Mouse (Mus musculus) liver, adult 2 months (tissue): ENCODE measurements at regions not wholly inside any gene's neighbourhood (a gene's known extent, or its start where the extent isn't known, plus 50 kb on each side); places are given as distances from the start of the nearest gene placed in this dataset.

Source experiments
- DNase-seq: peaks from one replicate; pipeline ENCODE4 v3.0.0-alpha.2; 2011; ENCODE audit warnings: low read depth, low spot score; ENCODE audit errors: extremely low read depth
- H3K27ac ChIP-seq: fragments of 200-500 bp; replicated peaks from 2 replicates; pipeline ENCODE4 v1.5.1; 2012; ENCODE audit warnings: low read depth, mild to moderate bottlenecking, control low read depth, inconsistent platforms, low read length; ENCODE audit not compliant: insufficient read depth
- H3K27me3 ChIP-seq: fragments of 200-500 bp; 2 replicates; pipeline ENCODE4 v1.6.1; 2012; ENCODE audit warnings: mild to moderate bottlenecking, moderate library complexity, low read length, inconsistent platforms; ENCODE audit not compliant: control insufficient read depth, insufficient read depth
- H3K36me3 ChIP-seq: fragments of 200-500 bp; 2 replicates; pipeline ENCODE4 v1.6.1; 2012; ENCODE audit warnings: low read length, inconsistent platforms; ENCODE audit not compliant: control insufficient read depth, insufficient read depth
- H3K4me1 ChIP-seq: fragments of 200-500 bp; 2 replicates; pipeline ENCODE4 v1.6.1; 2011; ENCODE audit warnings: low read length; ENCODE audit not compliant: control insufficient read depth, insufficient read depth
- H3K4me3 ChIP-seq: fragments of 200-500 bp; 2 replicates; pipeline ENCODE4 v1.5.1; 2011; ENCODE audit warnings: low read depth, mild to moderate bottlenecking, control low read depth, low read length, moderate library complexity; ENCODE audit not compliant: insufficient read depth
- H3K79me2 ChIP-seq: fragments of 200-500 bp; 2 replicates; pipeline ENCODE4 v1.6.1; 2012; ENCODE audit warnings: inconsistent platforms, mild to moderate bottlenecking, low read length, moderate library complexity; ENCODE audit not compliant: control insufficient read depth, insufficient read depth
- H3K9ac ChIP-seq: fragments of 200-500 bp; 2 replicates; pipeline ENCODE4 v1.6.1; 2012; ENCODE audit warnings: low read depth, mild to moderate bottlenecking, control low read depth, inconsistent platforms, low read length
- CTCF ChIP-seq: fragments of 200-500 bp; IDR thresholded peaks from 2 replicates; pipeline ENCODE4 v1.5.1; 2011; ENCODE audit warnings: low read depth, low read length, control low read depth
- POLR2A ChIP-seq: fragments of 200-500 bp; IDR thresholded peaks from 2 replicates; pipeline ENCODE4 v1.6.1; 2011; ENCODE audit warnings: low read length, control low read depth; ENCODE audit not compliant: insufficient read depth; ENCODE audit errors: extremely low read depth
- WGBS: fragments of 180-500 bp; shearing (Covaris S2); methylation state at CpG from one replicate; pipeline ENCODE4 v1.1.7; 2018; 5-methylcytosine and 5-hydroxymethylcytosine counted together

DNA sequence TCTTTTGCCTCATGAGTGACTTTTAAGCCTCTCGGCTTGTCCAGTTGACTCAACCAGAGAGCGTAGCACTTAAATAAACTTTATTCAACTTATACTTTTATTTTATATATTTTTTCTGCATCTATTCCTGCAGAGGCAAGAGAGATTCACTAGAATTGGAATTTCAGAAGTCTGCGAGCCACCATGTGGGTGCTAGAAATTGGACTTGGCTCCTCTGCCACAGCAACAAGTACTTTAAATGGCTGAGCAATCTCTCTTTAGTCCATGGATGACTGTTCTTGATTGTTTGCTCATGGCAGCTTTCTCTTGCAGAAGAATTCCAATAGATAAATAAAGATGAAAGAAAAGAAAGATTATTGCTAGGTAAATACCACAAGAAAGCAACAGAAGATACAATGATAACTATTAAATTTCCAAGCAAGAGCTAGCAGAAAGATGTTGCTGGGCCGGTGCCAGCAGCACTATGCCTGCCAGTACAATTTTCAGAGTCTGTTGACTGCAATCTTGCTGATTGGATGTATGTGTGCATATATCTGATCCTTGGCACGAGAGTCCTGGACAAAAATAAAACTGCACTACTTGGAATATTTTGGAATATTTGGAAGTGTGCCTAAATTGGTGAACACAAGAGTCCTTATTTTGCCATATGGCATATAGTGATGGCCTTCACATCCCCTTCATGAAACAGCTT is 542.6 kb upstream of the A830018L16Rik start:
- TF ChIP-seq POLR2A, result no peak
- TF ChIP-seq CTCF, result no peak
- H3K79me2 ChIP-seq, result no peaks in the 10 kb centered on the region
- H3K27ac ChIP-seq, result no peak overlapping the region
- WGBS, result 82% methylated on average over 5 of the region's 5 CpGs
- no peaks in the 10 kb centered on the region for H3K36me3 ChIP-seq
- no peak overlapping the region for H3K4me3 ChIP-seq
- H3K27me3 ChIP-seq, result no peaks in the 10 kb centered on the region
- no peak overlapping the region for H3K9ac ChIP-seq
- no peak for DNase-seq
- no peaks in the 10 kb centered on the region for H3K4me1 ChIP-seq

- H3K36me3 ChIP-seq, result no peaks in the 10 kb centered on the region
- DNase-seq, result no peak
- H3K27ac ChIP-seq, result no peak overlapping the region
- no peaks in the 10 kb centered on the region for H3K27me3 ChIP-seq
- no peaks in the 10 kb centered on the region for H3K79me2 ChIP-seq
- H3K4me3 ChIP-seq, result no peak overlapping the region
- H3K4me1 ChIP-seq, result no peaks in the 10 kb centered on the region
- TF ChIP-seq POLR2A (no peak), CTCF (no peak)
- no peak overlapping the region for H3K9ac ChIP-seq
Observed at GRCm38 (mm10) chr1:10872266-10872665, 541.6 kb upstream of the A830018L16Rik start.

DNA sequence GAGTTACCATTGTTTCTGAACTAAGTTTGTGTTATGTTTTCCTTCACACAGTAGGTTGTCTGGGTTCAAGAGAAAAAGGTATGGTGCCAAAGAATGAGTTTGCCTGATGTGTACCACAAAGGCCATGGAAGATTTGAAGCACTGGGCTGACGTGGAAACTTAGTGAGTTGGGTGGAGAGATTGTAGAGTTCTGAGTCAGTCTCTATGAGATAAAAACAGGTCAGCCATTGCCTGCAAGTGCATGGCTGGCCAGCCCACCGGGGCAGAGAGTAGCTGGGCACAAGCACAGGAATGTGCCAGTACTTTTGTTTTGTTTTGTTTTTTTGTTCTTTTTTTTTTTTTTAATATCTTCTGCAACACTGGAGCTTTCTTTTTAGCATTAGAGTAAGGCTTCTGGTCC is 541.2 kb upstream of the A830018L16Rik start:
- Histone ChIP-seq H3K79me2 (no peaks in the 10 kb centered on the region), H3K27me3 (no peaks in the 10 kb centered on the region), H3K4me3 (no peak overlapping the region), H3K4me1 (no peaks in the 10 kb centered on the region), H3K27ac (no peak overlapping the region), H3K36me3 (no peaks in the 10 kb centered on the region), H3K9ac (no peak overlapping the region)
- WGBS, result 75% methylated on average over 2 of the region's 2 CpGs
- TF ChIP-seq CTCF (no peak), POLR2A (no peak)
- no peak for DNase-seq

DNA sequence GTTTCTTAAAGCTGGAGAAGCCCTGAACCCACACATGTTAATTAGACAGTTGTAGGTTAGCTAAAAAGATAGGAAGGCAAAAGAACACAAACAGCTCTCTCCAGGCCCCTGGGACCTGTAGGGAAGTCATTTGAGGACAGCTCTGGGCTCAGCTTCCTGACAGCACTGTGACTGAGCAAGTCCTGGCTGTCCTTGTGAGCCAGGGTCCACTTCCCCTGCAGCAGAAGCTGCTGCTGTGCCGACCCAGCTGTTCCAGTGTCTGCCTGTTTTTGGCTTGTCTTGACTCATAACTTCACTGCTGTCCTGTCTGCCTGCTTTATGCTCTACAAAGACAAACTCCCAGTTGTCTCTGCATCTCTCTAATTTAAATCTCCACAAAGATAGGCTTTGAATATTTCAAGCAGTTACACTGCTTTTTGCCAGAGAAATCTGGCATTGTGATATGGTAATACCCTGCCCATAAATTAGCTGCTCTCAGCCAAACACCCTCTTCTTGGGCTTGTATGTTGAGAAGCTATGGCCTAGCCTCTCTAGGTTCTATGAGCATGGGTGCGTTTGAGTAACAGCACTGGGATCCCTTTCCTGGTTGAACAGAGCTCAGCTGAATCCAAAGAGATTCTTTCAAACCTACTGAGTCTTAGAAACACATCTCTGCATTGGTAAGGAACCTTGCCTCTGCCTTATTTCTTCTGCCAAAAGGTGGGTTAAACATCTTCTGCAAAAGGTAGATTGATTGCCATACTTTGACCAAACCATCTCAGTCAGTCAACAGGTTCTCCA is 536.3 kb upstream of the A830018L16Rik start:
- H3K27ac ChIP-seq, result peak overlapping the region; percentile 58

DNA sequence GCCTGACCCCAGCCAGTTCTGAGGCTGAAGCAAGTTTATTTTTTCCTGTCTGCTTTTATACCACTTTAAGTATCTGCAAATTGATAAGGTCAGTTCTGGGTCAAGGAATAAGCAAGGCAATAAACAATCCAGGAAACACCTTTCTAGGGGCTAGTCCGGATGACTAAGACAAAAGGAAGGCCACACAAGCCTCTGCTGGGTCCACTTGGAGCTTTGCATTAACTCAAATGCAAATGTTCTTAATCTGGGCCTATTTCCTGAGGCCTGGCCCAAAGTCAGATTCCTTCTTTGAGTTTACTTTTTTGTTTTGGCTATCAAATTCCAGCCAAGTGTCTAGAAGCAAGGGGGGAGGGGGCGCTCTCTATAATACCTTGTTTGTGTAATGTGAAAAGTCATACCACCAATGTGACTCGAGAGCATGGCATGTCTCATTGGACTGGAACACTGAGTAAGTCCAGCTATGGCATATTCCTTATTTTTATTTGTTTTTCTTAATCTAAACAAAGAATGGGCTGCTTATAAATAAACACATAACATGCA is 535.6 kb upstream of the A830018L16Rik start:
- H3K27me3 ChIP-seq, result no peaks in the 10 kb centered on the region
- H3K36me3 ChIP-seq, result no peaks in the 10 kb centered on the region
- no peak overlapping the region for H3K9ac ChIP-seq
- H3K4me3 ChIP-seq, result no peak overlapping the region
- DNase-seq, result no peak
- TF ChIP-seq CTCF (no peak), POLR2A (no peak)
- 67% methylated on average over 3 of the region's 3 CpGs for WGBS
- no peaks in the 10 kb centered on the region for H3K4me1 ChIP-seq
- no peak overlapping the region for H3K27ac ChIP-seq
- H3K79me2 ChIP-seq, result no peaks in the 10 kb centered on the region

More for the DNA sequence above, 536.3 kb upstream of the A830018L16Rik start:
- DNase-seq, result peak; percentile 25
- Histone ChIP-seq H3K36me3 (no peaks in the 10 kb centered on the region), H3K4me3 (no peak overlapping the region), H3K4me1 (no peaks in the 10 kb centered on the region), H3K9ac (no peak overlapping the region), H3K79me2 (no peaks in the 10 kb centered on the region), H3K27me3 (no peaks in the 10 kb centered on the region)
- no peak for TF ChIP-seq CTCF
- no peak for TF ChIP-seq POLR2A
- WGBS, result 49% methylated on average over 2 of the region's 2 CpGs
